Mouse (Mus musculus) CH12F3 (cell line): ENCODE results near the gene Ropn1l.

ENCODE experiments used
- in situ Hi-C: fragments of 300-500 bp; cut with MboI; formaldehyde crosslinking; loops from 2 replicates; pipeline ENCODE4 v1.14.3; 2020; ENCODE audit warnings: low sequenced_read_pairs

Ropn1l gene

GRCm38 (mm10) chr15:31413662-31414061 lies 39.9 kb downstream of the Ropn1l start:
- in situ Hi-C loops, result no loop called here

- in situ Hi-C loops, result no loop called here
Observed at GRCm38 (mm10) chr15:31412933-31413332, 40.6 kb downstream of the Ropn1l start.

GRCm38 (mm10) chr15:31412436-31412835 lies 41.1 kb downstream of the Ropn1l start:
- in situ Hi-C loops, result no loop called here

- in situ Hi-C loops, result no loop called here
Observed at GRCm38 (mm10) chr15:31407490-31407889, 46.0 kb downstream of the Ropn1l start.

- in situ Hi-C loops, result no loop called here
Observed at GRCm38 (mm10) chr15:31406881-31407280, 46.7 kb downstream of the Ropn1l start.

GRCm38 (mm10) chr15:31404346-31404745 lies 49.2 kb downstream of the Ropn1l start:
- in situ Hi-C loops, result no loop called here

- in situ Hi-C loops, result no loop called here
Observed at GRCm38 (mm10) chr15:31402200-31402892, 51.2 kb downstream of the Ropn1l start.

GRCm38 (mm10) chr15:31400974-31401373 lies 52.6 kb downstream of the Ropn1l start:
- in situ Hi-C loops, result no loop called here

GRCm38 (mm10) chr15:31398769-31399168 lies 54.8 kb downstream of the Ropn1l start:
- in situ Hi-C loops, result no loop called here

- in situ Hi-C loops, result no loop called here
Observed at GRCm38 (mm10) chr15:31397379-31397778, 56.2 kb downstream of the Ropn1l start.

- in situ Hi-C loops, result no loop called here
Observed at GRCm38 (mm10) chr15:31396755-31397154, 56.8 kb downstream of the Ropn1l start.

GRCm38 (mm10) chr15:31395986-31396385 lies 57.6 kb downstream of the Ropn1l start:
- in situ Hi-C loops, result no loop called here

- in situ Hi-C loops, result no loop called here
Observed at GRCm38 (mm10) chr15:31393402-31393801, 60.1 kb downstream of the Ropn1l start.

- in situ Hi-C loops, result no loop called here
Observed at GRCm38 (mm10) chr15:31392705-31393104, 60.8 kb downstream of the Ropn1l start.

GRCm38 (mm10) chr15:31392135-31392534 lies 61.4 kb downstream of the Ropn1l start:
- in situ Hi-C loops, result no loop called here
